Mouse (Mus musculus) Patski (cell line): ENCODE results near the gene Tns1. TPM values are rescaled to one million over a fixed set of nuclear protein-coding genes. Genes with fewer than 3 reads are reported as not detected.

ENCODE experiments used
- ATAC-seq: fragments of 100-300 bp; one replicate; pipeline ENCODE4 v1.8.0; 2021
- CTCF ChIA-PET: fragments of 350-600 bp; sonication (Branson Sonifier 250); formaldehyde crosslinking; loops from one replicate; lab custom pipeline; 2022; ENCODE audit warnings: inconsistent platforms; lab: Charles Lee
- POLR2A ChIA-PET: fragments of 350-600 bp; sonication (Branson Sonifier 250); formaldehyde crosslinking; loops from one replicate; lab custom pipeline; 2022; ENCODE audit warnings: antibody characterized with exemption, inconsistent platforms; lab: Charles Lee
- DNase-seq: peaks from one replicate; pipeline ENCODE4 v3.0.0-alpha.2; 2011; ENCODE audit warnings: low read depth, low spot score
- H3K27me3 ChIP-seq: fragments of 371-371 bp; one replicate; pipeline ENCODE4 v1.5.1; 2021
- CTCF ChIP-seq: fragments of 100-300 bp; IDR thresholded peaks from one replicate; pipeline ENCODE4 v1.5.1; 2021
- in situ Hi-C: fragments of 300-500 bp; cut with MboI; formaldehyde crosslinking; loops from 3 replicates; pipeline ENCODE4 v1.11.1; 2018; ENCODE audit warnings: low pct_unique_long_range_greater_than_20kb, mixed read lengths
- polyA plus RNA-seq: library from polyadenylated mRNA; unstranded; gene quantifications from one replicate; pipeline ENCODE4 v1.2.3, GENCODE M21; 2021

Gene Tns1
- polyA plus RNA-seq, 1 experiment from 2014 or later = 393 TPM

GRCm38 (mm10) chr1:74014538-74015327 lies 109.5 kb downstream of the Tns1 start:
- in situ Hi-C loops = no loop called here
- DNase-seq = no peak
- ChIA-PET POLR2A (interaction anchor here (0.6 to 2.9 kb wide), 6 partner anchors 9 to 39 kb away, joined by 3 to 15 read pairs (median 8); no protein-coding TSS in a partner anchor), CTCF (interaction anchor here (0.9 to 1.8 kb wide), 3 partner anchors 18 to 60 kb away, joined by 3 to 4 read pairs (median 4); no protein-coding TSS in a partner anchor)
- TF ChIP-seq CTCF = no peak
- ATAC-seq = no peak
- no peaks in the 10 kb centered on the region for H3K27me3 ChIP-seq

GRCm38 (mm10) chr1:74013296-74014031 lies 110.8 kb downstream of the Tns1 start:
- ChIA-PET CTCF (interaction anchor here (0.9 to 1.9 kb wide), 4 partner anchors 17 to 61 kb away, joined by 3 to 7 read pairs (median 4); no protein-coding TSS in a partner anchor), POLR2A (interaction anchor here (1.0 to 2.9 kb wide), 7 partner anchors 8 to 40 kb away, joined by 3 to 15 read pairs (median 7); no protein-coding TSS in a partner anchor)
- TF ChIP-seq CTCF = no peak
- ATAC-seq (peak; percentile 67), DNase-seq (peak; percentile 88)
- no peaks in the 10 kb centered on the region for H3K27me3 ChIP-seq
- in situ Hi-C loops = no loop called here

- no peak for ATAC-seq
- in situ Hi-C loops = no loop called here
- ChIA-PET CTCF (interaction anchor here (1.1 to 1.9 kb wide), 4 partner anchors 14 to 62 kb away, joined by 4 to 7 read pairs (median 6); no protein-coding TSS in a partner anchor), POLR2A (interaction anchor here (0.6 to 2.9 kb wide), 7 partner anchors 12 to 60 kb away, joined by 3 to 15 read pairs (median 3); no protein-coding TSS in a partner anchor)
- no peaks in the 10 kb centered on the region for H3K27me3 ChIP-seq
- no peak for TF ChIP-seq CTCF
- DNase-seq = no peak
These were observed 111.5 kb downstream of the Tns1 start for GRCm38 (mm10) chr1:74012706-74013105.

GRCm38 (mm10) chr1:74009495-74009894 lies 114.8 kb downstream of the Tns1 start:
- in situ Hi-C loops = no loop called here
- ChIA-PET POLR2A (interaction anchor here (0.9 to 2.4 kb wide), 4 partner anchors 20 to 49 kb away, joined by 3 to 23 read pairs (median 4); no protein-coding TSS in a partner anchor), CTCF (interaction anchor here (1.4 to 2.0 kb wide), 3 partner anchors 8 to 73 kb away, joined by 3 to 5 read pairs (median 5); no protein-coding TSS in a partner anchor)
- no peak for ATAC-seq
- DNase-seq = no peak
- no peaks in the 10 kb centered on the region for H3K27me3 ChIP-seq
- no peak for TF ChIP-seq CTCF

- H3K27me3 ChIP-seq = no peaks in the 10 kb centered on the region
- ChIA-PET POLR2A (interaction anchor here (0.8 to 2.4 kb wide), 4 partner anchors 10 to 46 kb away, joined by 3 to 23 read pairs (median 4); no protein-coding TSS in a partner anchor), CTCF (interaction anchor here (1.4 to 2.0 kb wide), 4 partner anchors 8 to 74 kb away, joined by 3 to 5 read pairs (median 4); no protein-coding TSS in a partner anchor)
- TF ChIP-seq CTCF = no peak
- DNase-seq = no peak
- ATAC-seq = no peak
- in situ Hi-C loops = no loop called here
These were observed 115.3 kb downstream of the Tns1 start for GRCm38 (mm10) chr1:74008966-74009365.

GRCm38 (mm10) chr1:74008498-74008897 lies 115.8 kb downstream of the Tns1 start:
- ATAC-seq (peak; percentile 47), DNase-seq (no peak)
- H3K27me3 ChIP-seq = no peaks in the 10 kb centered on the region
- POLR2A ChIA-PET = interaction anchor here (0.8 to 2.4 kb wide), 5 partner anchors 9 to 46 kb away, joined by 3 to 23 read pairs (median 3); no protein-coding TSS in a partner anchor
- in situ Hi-C loops = no loop called here
- no peak for TF ChIP-seq CTCF
- CTCF ChIA-PET = interaction anchor here (1.4 to 2.0 kb wide), 4 partner anchors 9 to 74 kb away, joined by 3 to 5 read pairs (median 4); no protein-coding TSS in a partner anchor

- no peak for ATAC-seq
- in situ Hi-C loops = no loop called here
- TF ChIP-seq CTCF = no peak
- no peaks in the 10 kb centered on the region for H3K27me3 ChIP-seq
- ChIA-PET CTCF (interaction anchor here (1.7 kb wide), 1 partner anchor 35 kb away, joined by 3 read pairs; no protein-coding TSS in a partner anchor), POLR2A (interaction anchor here (0.6 to 2.4 kb wide), 4 partner anchors 9 to 47 kb away, joined by 3 to 23 read pairs (median 3); no protein-coding TSS in a partner anchor)
- DNase-seq = no peak
These were observed 116.7 kb downstream of the Tns1 start for GRCm38 (mm10) chr1:74007398-74008050.

GRCm38 (mm10) chr1:74005020-74005419 lies 119.2 kb downstream of the Tns1 start:
- no peak for TF ChIP-seq CTCF
- no peaks in the 10 kb centered on the region for H3K27me3 ChIP-seq
- CTCF ChIA-PET = no interaction called here
- ATAC-seq (no peak), DNase-seq (no peak)
- in situ Hi-C loops = no loop called here
- POLR2A ChIA-PET = interaction anchor here (0.9 kb wide), 1 partner anchor 9 kb away, joined by 5 read pairs; no protein-coding TSS in a partner anchor

GRCm38 (mm10) chr1:74003723-74004122 lies 120.5 kb downstream of the Tns1 start:
- DNase-seq (no peak), ATAC-seq (no peak)
- in situ Hi-C loops = no loop called here
- TF ChIP-seq CTCF = no peak
- H3K27me3 ChIP-seq = no peaks in the 10 kb centered on the region
- ChIA-PET POLR2A (no interaction called here), CTCF (no interaction called here)
